Mouse (Mus musculus) retina, embryonic 14.5 days (tissue): ENCODE data around the gene Frmd6.

ENCODE experiments used
- DNase-seq: peaks from one replicate; pipeline ENCODE4 v3.0.0-alpha.2; 2015; ENCODE audit warnings: low spot score

The Frmd6 gene

DNA sequence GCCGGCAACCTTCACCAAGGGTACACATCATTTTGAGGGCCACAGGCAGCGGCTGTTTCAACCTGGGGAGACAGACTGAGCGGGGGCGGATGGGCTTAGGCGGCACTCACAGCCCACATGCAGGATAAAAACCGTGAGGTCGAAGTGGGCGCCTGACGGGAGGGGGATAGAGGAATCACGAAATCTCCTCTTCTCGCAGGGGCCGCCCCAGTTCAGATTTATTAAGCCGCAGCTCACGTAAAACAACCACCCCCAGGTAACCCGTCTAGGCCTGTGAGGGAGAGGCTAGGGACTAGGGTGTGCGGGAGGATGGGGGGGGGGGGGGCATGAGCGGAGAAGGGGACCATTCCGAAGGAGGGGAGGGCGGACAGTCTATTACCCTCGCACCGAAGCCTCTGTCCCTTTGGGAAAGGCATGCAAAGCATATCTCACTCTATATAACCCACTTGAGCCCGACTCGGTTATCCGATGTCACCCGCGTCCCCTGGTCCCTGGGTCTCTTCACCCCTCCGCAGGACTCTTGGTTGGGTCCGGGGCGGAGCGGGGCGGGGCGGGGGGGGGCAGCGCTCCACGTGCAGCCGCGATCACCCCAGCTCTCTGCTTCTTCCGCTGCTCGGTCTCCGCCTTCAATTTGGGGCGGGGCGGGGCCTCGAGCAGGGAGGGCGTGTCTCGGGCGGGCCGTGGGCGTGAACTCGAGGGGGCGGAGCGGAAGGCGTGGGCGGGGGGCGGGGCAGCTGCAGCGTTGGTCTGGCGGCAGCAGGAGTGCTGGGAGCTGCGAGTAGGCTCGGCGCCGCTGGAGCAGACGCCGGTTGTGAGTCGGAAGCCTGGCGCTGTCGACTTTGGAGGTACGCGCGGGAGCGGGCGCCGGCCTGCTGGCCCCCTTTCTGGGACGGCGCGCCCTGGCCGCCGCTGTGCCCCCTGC, at the start of gene Frmd6:
Gene Frmd6 (plus strand): TSS at position 786 of the 922 bp plus-strand sequence.
- peak; percentile 91 for DNase-seq

GRCm38 (mm10) chr12:70775609-70776008, 49.7 kb upstream of the Frmd6 start:
- no peak for DNase-seq

DNA sequence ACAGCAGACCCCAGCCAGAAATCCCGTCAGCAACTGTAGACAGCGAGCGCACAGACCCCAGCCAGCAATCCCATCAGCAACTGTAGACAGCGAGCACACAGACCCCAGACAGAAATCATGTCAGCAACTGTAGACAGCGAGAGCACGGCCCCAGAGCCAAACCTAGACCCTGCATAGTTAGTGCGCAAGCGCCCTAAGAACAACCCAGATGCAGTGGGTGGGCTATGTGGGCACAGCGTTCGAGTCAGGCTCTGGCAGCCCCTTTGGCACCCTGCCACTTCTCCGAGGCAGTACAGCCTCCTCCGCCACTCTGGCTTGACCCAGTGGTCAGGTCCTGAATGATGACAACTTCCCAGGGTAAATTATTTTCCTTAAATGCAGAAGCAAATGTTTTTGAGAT, 48.6 kb upstream of the Frmd6 start:
- no peak for DNase-seq

DNA sequence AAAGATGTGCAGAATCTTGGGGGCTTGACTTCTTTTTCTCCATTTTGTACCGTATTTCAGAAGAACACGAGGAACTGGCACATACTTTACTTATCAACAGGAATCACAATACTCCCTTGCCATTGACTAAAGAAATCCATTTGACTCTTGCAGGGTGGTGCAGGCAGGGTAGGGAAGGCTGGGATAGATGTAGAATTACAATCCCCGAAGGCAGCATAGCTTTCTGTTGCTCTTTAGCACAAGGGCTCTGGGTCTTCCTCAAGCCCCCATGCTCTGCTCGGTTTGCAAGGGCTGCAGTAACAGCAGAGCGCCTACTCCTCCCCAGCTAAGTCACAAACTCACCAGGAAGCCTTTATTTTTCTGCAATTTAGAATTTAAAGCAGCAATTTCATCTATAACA, 47.8 kb upstream of the Frmd6 start:
- DNase-seq: no peak

GRCm38 (mm10) chr12:70777866-70778265, 47.4 kb upstream of the Frmd6 start:
- no peak for DNase-seq

- DNase-seq: no peak
These were observed 47.0 kb upstream of the Frmd6 start for GRCm38 (mm10) chr12:70778271-70778670.

DNA sequence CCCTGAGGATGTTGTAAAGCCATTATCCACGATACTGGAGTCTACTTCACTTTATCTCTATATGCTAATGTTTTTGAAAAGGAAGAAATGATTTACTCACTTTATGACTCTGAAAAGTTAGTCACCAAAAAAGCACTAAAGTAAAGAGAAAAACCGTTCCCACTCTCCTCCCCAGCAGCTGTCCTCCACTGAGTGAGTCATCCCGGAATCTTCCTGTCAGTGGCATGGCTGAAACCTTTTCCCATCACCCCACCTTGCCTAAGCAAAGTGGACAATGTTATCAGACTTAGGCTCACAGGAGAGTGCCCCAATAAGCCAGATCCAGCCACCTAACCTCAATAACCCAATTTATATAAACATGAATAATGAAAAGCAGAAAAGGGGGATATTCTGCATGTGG, 46.6 kb upstream of the Frmd6 start:
- DNase-seq: no peak

- DNase-seq: no peak
These were observed 42.3 kb upstream of the Frmd6 start for GRCm38 (mm10) chr12:70783049-70783448.

DNA sequence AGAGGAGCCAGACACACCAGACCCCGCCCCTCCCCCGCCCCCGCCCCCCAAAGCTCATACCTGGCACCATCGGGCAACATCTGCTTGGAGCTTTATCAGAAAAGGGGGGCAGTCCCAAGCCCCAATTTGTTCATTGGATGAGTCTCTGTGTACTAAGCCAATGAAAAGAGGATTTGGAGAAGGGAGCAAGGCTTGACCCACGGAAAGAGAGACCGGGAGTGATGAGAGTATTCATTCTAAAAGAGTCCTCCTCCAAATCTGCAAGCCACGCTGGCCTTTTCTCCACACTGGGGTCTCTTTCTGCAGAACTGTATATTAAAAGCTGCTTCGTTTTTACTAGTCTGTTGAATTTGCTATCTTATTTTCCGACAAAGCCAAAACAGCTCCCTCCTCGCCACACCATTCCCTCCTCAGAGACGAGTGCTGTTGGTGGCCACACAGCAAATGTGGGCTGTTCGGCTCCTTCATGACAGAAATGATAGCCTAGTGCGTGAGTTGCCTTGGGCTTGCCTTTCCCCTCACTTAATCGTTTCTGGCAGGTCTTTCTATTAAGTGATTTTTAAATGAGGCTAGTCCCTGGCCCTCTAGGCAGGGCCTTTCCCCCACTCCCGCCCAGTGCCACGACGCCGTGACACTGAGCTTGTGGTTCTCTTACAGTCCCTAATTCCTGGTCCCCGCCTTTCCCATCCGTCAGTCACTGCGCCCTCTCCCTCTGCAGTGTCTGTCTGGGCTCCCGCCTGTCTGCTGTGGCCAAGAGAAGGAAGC, 41.7 kb upstream of the Frmd6 start:
- peak; percentile 54 for DNase-seq

DNA sequence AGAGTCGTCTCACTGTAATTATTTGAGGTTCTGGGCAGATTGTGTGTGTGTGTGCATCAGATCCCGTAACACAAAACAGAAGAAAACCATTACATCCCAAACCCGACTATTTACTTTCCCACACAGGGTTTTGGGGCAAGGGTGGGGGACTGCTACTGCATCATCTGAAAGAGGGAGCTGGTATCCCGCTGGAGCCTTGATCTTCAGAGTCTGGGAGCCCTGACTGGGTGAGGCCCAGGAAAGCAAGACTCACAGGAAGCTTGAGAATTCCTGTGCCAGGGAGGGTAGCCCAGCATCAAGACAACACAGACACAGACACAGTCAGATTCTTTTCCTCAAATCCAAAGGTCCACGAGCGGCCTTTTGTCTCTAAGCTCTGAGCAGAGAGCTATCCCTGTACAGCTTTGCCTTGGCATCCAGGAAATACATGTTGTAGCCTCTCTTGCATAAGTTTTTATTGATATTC, 41.0 kb upstream of the Frmd6 start:
- no peak for DNase-seq

DNA sequence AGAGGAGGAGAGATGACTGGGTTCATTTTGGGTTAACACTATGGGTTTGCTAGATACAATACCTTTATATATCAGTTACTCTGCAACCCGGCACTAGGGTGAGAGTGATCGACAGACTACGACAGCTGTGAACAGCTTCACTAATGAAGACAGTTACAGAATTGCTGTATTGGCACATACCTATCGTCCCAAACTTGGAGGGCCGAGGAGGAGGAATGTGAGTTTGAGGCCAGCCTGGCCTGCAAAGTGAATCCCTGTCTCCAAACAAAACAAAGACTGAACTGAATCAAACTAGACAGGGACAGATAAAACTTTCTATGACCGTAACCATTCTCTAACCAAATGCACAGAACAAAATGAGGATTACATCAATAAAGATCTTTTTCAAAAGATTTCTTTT, 36.0 kb upstream of the Frmd6 start:
- no peak for DNase-seq

DNA sequence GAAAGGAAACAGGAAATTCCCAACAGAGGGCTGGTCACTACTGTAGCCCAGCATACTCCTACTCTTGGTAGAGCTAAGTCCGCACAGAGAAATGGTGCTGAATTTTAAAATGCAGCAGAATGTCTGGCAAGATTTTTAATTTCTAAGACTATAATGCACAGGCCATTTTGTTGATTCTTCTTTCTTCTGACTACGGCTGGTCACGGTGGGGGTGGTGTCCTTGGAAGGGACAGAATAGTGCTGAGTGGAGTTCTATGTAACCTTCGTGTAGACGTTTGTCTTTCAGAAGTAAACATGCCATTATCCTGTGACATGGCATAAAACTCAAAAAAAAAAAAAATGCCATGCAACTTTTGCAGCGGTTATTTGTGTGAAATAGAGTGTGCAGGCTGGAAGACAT, 32.0 kb upstream of the Frmd6 start:
- no peak for DNase-seq

DNA sequence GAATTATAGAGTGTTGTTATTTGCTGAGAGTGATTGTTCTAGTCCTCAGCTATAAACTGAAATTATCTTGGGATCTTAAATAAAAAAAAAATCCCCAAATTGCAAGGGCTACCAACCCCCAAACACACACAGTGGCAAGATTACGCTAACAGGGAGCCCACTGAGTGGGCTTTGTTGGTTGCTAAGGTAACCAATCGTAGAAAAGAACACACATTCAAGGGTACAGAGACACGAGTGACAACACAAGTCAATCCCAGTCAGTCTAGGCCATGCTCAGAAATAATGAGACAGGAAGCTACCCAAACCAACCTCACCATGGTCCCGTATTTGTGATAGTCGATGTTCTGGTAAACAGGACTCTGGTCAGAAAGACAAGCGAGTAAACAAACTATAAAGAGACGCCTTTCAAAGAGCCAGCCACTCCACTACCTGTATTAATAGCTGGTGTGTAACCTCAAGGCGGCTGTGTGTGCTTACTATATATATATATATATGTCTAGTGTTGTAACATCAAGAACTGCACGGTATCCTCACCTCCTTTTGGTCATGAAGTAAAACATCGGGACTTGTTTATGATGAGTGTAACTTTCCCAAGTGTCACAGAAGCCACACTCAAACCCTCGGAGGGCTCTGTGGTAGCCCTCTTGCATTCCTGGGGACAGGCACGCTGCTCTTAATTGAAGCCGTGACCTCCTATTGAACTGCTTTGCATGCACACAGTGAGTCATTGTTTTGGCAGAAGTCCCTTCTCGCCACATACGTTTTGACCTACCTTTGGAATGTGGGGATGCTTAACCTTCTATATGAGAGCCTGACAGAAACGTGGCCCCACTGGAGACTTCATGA, 30.5 kb upstream of the Frmd6 start:
- DNase-seq: peak; percentile 46

GRCm38 (mm10) chr12:70795389-70795711, 30.0 kb upstream of the Frmd6 start:
- no peak for DNase-seq

DNA sequence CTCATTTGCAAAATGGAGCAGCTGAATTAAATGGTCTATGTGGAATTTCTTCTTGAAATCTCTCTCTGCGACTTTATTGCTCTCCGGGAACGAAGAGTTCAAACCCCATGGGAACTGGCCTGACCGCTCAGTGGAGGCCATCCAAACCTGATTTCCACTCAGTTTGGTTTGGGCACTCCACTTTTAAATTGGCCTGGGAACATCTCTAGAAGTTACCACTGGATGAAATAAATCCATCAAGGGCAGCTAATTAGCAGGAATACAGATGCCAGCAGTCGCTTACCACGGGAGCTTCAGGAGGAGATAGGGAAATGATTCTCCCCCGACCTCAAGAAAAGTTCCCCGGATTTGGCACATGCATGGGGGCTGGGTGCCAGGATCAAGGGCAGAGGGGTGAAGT, 26.8 kb upstream of the Frmd6 start:
- DNase-seq: no peak

DNA sequence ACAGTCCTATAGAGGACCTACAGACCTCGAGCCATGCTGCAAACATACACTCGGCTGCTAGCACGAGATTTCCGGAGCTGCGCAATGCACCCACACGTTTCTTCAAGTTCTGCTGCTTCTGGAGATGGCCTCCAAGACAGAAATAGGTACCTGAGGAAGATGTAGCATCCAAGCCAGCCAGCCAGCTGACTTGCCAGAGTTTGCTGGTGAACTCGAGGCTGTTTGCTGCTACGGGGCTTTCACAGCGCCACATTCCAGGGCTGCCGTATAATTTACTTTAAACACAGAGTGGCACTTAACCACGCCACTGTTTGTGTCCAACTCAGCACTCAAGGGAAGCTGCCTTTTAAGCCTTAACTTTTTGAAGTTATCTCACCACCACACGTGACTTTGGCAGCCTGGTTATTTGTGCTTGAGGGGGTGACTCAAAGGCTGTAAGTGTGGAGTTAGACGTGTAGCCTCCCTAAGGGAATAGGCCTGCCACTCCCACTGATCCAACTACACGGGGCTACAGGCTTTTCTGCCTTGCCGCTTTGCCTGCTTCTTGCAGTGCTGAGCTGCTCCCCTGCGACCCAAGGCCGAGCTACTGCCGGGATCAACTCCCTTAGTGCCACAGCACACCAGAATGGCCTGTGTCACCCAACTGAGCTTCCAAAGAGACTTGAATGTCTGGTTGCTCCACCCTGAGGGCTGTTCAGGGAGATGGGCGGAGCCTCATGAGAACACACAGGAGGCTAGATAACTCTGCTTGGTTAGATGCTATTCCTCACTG, 25.9 kb upstream of the Frmd6 start:
- DNase-seq: peak; percentile 15

DNA sequence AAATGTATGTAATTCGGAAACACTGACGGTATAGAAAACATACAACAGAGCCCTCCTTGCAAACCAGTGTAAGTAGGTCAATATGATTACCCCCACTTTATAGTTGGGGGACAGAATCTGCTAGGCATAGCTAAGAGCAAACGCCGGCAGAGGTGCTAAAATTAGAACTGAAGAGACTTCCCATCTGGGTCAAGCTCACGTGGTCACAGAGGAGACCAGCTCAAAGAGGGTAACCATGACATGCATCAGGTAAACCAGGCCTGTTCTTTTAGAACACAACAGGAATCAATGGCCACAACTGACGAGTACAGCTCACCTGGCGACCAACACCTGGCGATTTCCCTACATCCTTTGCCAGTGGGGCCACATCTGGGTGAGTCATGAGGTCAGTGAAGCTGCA, 25.2 kb upstream of the Frmd6 start:
- DNase-seq: no peak

GRCm38 (mm10) chr12:70801361-70801760, 24.0 kb upstream of the Frmd6 start:
- no peak for DNase-seq

GRCm38 (mm10) chr12:70803494-70803893, 21.8 kb upstream of the Frmd6 start:
- DNase-seq: no peak

- no peak for DNase-seq
These were observed 20.3 kb upstream of the Frmd6 start for GRCm38 (mm10) chr12:70804989-70805388.

DNA sequence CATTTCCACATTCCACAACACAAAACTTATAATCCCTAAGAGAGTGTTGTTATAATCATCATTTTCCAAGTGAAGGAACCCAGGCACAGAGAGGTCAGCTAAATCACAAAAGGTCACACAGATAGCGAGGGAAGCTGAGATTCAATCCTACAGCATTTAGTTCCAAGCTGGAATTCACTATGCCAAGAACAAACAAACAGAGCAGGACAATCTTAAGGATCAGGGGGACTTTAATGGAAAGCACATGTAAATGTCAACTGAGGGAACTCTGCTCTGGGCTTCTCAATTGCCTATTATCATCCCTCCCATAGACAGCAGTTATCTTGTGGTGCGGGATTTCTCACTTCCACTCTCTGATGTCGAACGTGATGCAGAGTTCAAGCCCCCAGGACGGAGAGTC, 17.8 kb upstream of the Frmd6 start:
- DNase-seq: no peak

- no peak for DNase-seq
These were observed 17.3 kb upstream of the Frmd6 start for GRCm38 (mm10) chr12:70807975-70808374.
